Mouse (Mus musculus) cortical plate, adult 2 months (tissue): ENCODE data around the gene C330007P06Rik.

Source experiments
- CTCF ChIP-seq: fragments of 200-500 bp; IDR thresholded peaks from 2 replicates; pipeline ENCODE4 v1.5.1; 2011; ENCODE audit warnings: mild to moderate bottlenecking, control low read depth, low read length; ENCODE audit not compliant: insufficient read depth; ENCODE audit errors: extremely low read depth
- POLR2A ChIP-seq: fragments of 200-500 bp; IDR thresholded peaks from 2 replicates; pipeline ENCODE4 v1.6.1; 2011; ENCODE audit warnings: mild to moderate bottlenecking, low read length, control low read depth; ENCODE audit not compliant: insufficient read depth; ENCODE audit errors: extremely low read depth

DNA sequence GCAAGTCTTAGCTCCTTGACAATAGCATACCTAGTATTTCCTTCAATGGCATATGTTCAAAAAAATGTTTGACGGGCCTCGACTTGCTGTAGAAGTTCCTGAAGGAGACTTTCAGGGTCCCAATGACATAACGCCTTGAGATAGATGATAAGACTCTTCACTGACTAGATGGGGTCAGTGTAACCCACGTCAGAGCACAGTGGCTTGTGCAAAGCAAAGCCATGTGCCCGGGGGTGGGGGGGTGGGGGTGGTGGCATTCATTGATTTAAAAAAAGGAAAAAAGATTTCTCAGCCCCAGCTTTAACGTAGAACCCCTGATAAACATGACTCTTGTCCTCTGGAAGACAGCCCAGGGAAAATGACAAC lies 65.6 kb downstream of the C330007P06Rik start:
- TF ChIP-seq CTCF (no peak), POLR2A (no peak)
